Mouse (Mus musculus): ENCODE measurements at regions not wholly inside any gene's neighbourhood (a gene's known extent, or its start where the extent isn't known, plus 50 kb on each side); places are given as distances from the start of the nearest gene placed in this dataset.
A peak's percentile ranks its signal among the peaks of the same experiment; 100 is the strongest.

- TF ChIP-seq USF1 (IDR thresholded peaks at IDR 0.05; ENCODE audit: low read depth): no peak
- TF ChIP-seq MYOD1 (IDR thresholded peaks at IDR 0.05; ENCODE audit: control insufficient read depth, insufficient read length, low read depth): no peak
- TF ChIP-seq CTCF (IDR thresholded peaks at IDR 0.05; ENCODE audit: control insufficient read depth, insufficient read depth, insufficient read length): peak; percentile 44
- no peak for TF ChIP-seq MYOG (IDR thresholded peaks at IDR 0.05; ENCODE audit: control insufficient read depth, extremely low read depth, insufficient read length)
Observed at GRCm38 (mm10) chr15:10872322-10872967, 79.7 kb upstream of the C1qtnf3 start.

Data from C2C12 (cell line).